Mouse (Mus musculus) hindlimb bud, embryonic 11.5 days (tissue): ENCODE measurements at regions not wholly inside any gene's neighbourhood (a gene's known extent, or its start where the extent isn't known, plus 50 kb on each side); places are given as distances from the start of the nearest gene placed in this dataset.

Experiments
- DNase-seq: peaks from one replicate; pipeline ENCODE4 v3.0.0-alpha.2; 2012; ENCODE audit warnings: low read depth, low spot score; ENCODE audit errors: extremely low spot score

DNA sequence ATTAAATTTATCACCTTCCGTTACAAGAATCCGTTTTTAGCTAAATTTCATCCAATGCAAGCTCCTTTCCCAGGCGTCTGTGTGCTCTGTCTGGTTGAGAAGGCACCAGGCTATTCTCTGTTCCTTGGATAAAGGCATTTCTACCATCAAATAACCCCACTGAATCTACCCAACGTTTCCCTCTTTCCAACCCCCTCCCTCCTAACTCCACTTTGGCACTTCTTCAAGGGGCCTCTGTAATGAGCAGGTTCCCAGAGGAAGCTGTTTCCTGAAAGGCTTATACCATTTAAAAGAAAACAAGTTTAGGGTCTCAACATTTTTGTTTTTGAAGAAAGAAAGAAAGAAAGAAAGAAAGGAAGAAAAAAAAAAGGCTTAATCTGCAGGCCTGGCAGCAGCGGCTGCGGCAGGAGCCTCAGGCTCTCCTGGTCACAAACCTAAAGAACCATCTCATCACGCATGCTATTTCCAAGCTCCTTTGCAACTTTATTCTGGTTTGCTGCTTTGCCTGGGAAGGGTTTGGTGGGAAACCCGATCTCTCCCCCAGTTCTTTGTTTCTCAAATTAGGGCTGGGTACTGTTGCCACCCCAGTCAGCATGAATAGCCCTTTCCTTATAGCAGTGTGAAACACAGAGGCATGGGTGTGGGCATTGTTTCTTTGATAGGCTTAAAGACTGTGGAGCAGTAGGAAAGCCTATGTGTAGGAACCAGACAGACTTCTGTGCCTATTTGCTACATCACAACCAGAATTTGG lies 160.5 kb upstream of the Tnc start:
- DNase-seq = no peak

DNA sequence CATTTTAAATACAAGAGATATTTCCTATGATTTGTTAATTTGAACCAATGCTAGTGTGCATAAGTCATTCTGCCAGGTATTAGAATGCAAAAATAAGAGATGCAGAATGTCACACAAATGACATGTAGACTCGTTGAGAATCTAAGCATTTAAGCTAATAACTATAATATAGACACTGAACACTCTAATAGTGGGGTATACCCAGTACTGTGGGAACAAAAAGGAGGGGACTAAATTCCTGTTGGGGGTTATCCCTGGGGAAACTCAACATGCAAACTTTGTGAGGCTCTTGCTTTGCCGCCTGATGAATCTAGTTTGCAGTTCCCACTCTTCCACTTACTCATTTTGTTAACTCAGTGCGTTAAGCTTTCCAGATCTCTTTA lies 154.0 kb upstream of the Tnc start:
- DNase-seq = no peak

DNA sequence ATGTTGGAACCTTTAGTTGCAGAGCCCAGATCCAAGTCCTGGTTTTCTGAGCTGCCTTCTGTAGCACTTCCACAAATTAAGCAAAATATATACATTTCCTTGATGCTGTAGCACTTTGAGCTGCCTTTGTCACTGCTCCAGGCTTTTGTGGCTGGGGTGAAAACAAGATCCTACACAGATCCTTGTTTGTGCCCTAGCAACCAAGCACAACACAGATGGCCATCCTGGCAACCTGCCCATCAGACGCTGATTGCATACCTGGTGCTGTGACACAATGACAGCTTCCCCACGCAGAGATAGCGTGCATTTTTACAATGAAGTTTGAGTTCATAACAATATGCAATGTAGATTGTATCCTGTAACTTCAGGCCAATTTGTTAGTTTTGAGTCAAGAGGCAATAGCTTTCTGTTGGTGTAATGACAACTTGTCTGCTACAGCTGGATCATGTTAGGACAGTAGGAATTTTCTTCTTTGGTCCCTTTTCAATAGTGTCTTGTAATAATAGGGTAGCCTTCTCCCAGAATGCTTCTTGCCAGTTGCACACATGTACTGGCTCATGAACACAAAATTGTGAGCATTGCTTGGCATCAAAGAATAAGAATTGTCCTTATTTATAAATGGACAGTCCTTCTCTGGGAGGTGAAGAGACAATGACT lies 153.5 kb upstream of the Tnc start:
- DNase-seq = no peak

DNA sequence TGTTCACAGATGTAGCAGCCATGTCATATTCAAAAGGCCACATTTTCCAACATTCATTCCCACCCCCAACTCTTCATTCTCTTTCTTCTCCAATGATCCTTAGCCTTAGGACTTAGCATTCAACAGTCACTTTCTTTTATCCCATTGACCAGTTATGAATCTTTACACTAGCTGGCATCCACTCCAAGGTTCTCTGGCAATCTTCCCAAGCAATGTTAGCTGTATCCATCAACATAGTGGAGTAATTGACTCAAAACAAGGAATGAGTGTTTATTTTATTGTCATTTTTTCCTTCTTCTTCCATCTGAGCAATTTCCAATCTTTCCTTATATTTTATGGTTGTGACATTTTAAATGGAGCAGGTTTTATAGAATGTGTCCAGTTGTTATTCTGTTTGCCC lies 138.2 kb upstream of the Tnc start:
- DNase-seq = no peak

DNA sequence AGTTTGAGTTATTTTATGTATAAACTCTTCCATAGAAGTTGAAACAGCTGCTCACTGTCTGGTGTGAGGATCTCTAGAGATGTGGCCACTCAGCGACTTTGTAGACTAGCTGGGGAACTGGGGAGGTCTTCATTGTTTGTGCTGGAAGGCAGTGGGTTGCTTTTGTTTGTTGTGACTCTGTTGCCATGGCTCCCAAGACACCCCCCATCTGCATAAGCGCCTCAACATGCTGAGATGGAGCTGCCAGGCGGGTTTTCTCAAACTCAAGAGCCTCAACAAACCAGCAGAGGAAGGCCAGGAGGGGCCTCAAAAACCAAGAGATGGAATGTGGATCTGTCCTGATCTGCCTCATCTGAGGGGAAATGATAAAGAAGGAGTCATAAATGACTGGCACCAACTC lies 129.1 kb upstream of the Tnc start:
- no peak for DNase-seq

DNA sequence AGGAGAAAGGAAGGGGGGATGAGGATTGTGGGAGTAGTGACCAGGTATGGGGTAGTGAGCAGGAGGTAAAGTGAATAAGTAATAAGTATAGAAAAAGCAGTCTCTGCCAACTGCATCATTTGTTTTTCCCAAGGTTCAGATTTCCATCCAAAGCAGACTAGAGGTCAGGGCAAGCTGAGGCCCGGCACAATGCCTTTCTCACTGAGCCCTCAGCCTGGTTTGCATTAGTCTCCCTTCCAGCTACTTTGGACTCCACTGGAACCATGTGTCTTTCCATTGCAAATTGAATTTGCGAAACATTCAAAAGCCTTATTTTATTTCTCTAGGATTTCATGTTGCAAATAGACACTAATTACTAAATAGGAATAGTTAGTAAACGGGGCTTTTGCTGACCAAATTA lies 124.7 kb upstream of the Tnc start:
- no peak for DNase-seq

DNA sequence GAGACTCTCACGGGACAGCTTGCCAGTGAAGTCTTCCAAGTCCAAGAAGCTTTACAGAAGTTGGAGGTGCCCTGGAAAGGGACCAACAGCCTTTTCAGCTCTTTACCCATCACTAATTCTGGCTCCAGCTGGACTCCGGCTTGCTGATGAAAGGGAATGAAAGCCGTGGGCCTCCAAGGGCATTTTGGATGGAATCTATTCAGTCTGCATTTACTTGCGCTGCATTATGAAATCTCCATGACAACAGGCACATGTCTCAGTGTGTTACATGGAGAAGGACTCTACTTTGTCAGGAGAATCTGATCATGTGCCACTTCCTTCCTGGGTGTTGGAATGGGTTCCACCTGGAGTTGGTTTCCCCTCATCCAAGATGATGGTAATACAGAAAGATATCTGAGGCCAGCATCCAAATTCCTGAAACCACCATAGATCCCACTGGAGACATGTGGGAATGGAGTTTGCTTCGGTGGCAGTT lies 102.2 kb upstream of the Tnc start:
- DNase-seq = no peak

DNA sequence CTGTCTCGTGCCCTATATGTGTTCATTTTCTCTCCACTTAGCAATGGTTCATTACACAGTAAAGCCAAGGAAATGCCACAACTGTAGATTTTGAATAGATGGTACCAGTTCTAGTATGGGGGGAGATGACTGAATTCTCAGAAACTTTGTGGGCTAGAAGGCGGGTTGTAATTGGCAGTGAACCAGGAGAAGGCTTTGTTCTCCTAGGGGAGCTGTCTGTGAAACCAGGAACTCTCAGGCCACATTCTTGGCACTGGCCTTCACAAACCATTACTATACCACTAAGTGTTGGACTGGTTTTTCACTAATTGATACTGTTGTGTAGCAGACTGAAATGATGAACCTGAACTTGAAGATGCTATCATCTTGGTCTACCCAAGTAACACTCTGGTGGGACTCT lies 99.1 kb upstream of the Tnc start:
- DNase-seq = no peak

DNA sequence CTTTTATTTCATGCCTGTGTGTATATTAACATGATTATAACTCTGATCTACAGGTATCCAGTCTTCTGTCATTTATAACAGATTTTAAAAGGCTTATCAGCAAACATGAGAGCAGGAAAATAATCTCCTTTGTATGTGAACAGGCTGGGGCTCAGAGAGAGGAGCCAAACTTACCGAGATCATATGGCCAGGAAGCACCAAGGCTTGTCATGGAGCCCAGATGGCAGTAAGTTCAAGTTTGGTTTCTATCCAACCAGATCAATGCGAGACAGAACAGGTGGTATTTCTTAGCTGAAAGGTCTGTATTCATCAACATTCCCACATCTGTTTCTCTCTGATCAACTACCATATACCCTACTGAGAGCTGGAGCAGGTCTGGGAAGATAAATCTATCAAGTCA lies 96.1 kb upstream of the Tnc start:
- no peak for DNase-seq

DNA sequence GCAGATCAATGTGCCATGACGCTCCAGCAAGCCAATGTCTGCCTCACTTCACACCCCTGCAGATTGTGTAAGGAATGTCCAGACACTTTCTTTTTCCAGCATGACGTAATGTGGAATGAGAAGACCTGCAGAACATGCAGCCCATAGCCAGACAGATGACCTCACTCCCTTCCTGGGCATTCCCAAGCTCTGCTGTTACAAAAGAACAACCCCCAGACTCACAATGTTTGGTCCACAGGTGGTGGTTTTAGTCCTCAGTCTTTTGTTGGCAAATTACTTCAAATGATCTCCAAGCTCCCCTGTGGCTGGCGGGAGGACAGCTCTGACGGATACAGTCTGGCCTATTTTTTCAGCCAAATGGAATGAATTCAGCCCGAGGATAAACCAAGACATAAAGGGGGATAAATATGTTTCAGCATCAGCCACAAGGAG lies 95.6 kb upstream of the Tnc start:
- DNase-seq = no peak

DNA sequence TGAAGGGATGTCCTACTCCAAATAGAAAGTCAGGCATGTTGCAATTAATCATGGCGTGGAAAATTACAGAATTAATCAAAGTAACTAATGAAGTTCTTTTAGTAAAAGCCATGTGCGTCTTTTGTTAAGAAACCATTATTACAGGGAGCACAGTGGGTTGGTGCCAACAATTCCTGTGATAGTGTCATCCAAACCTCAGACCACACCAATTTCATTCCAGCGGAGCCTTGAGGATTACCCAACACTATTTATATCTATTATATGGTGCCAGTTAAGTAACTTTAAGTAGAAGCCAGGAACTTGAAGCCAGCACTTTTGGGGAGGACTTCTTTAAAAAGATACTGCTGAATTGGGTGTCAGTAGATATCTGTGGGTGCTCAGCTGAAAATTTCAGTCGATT lies 93.0 kb upstream of the Tnc start:
- DNase-seq = no peak

DNA sequence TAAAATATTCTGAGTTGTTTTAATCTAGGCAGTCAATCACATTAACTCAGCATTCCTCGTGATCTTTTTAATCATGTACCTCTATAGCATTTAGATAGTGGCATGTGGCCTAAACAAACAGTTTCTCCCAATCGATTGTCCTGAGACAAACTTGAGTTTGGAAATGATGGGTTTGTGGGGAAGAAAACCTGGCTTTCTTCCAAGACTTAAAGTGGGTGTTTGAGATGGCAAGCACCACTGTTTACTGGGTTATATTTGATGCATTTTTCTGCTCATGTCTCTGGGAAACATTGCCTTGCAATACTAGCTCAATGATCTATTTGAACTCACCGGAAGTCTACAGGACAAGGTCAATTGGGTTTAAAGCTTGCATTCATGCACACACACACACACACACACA lies 88.2 kb upstream of the Tnc start:
- no peak for DNase-seq

DNA sequence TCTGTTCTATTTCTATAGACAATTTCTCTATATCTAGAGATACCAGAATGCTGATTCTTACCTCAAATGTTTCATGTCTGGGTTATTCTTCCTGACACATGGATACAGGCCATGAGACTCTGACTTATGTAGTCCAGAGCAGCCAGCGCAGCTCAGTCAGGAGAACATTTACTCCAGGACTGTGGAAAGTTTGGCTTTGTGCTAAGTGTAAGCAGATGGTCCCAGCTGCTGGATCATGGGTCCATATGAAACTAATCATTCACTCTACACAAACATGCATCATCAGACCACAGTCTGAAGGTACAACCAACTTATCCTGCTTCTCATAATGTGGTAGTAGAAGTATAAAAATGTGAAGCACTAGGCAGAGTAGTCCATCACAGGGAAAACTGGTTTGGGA lies 82.5 kb upstream of the Tnc start:
- no peak for DNase-seq

DNA sequence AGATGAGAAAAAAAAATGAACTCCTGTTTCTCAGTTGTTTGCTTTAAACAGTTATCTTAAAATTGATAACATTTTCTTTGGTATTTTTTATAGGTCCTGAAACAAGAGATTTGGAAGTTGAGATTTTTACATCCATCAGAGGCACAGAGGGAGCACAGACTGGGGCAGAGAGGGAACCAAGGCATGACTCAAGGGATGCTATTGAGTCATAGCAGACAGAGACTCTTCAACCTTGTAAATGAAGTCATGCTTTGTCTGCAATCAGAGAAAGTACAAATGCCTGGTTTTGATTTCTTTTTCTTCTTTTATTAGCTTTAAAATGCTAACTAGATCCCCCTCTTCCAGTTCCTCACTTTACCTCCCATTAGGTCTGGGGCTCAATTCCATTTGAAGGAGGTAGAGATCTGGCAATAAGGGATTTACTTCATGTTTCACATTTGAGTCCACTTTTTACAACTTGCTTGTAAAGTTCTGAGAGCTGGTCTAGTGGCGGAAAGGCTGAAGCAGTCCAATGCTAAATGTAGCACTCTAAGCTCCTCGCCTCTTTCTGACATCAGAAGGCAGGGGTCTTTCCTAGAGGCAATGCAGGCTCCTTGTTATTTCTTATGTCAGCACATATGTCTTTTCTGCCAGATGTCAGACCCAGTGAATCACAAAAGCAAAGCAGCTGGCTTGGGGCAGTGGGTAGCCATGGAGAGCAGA lies 77.7 kb upstream of the Tnc start:
- DNase-seq = no peak

DNA sequence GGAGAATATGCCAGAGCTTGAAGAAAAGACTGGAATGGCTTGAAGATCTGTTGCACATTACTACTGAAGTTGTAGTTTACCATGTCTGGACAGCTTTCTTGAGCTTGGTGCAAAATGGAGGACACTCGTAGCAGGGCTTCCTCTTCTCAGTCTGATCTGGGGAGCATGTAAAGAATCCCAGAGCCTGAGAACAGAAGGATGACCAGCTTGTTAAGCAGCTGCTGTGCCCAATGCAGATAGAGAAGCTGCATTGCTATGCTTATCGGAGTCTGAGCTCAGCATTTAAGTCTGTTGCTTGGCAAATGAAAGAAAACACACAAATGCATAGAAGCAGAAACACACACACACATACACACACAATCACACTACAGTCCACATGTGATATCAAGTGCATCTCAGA lies 76.9 kb upstream of the Tnc start:
- DNase-seq = no peak

DNA sequence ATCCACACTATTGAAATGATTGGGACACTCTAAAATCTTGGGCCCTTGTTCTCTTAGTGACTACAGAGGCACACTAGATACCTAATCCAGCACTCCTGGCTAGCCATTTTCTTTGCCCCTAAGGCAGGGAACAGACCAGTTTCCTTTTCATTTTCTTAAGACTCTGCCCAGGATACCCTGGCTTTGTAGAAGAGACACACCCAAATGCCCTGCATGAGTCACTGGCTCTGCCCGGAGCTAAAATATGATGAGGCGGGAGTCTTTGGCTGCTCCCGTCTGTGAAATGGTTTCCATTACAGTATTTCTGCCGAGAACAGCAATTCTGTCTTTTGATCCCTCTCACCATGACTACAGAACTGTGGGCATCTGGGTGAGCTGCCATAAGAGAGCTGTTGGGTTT lies 51.4 kb upstream of the Tnc start:
- DNase-seq = no peak
